20 mouse cellular contexts compared by ENCODE assay signal in genomic region chr15:80975666-80976065, GRCm38 (mm10). TPM values are rescaled to one million over a fixed set of nuclear protein-coding genes. Genes with fewer than 3 reads are reported as not detected.
DNase-seq lines count a peak whose midpoint lies in the region; ATAC-seq lines count a peak whose summit lies in the region.
"Had no signal": no experiment of that assay in that cellular context is flagged by ENCODE, and none has a peak within 500 bp of the region (broad histone marks: within the 10 kb centered on the region; RNA-seq: fewer than 3 reads in every experiment).

No protein-coding gene starts in this region.

- H3K27ac ChIP-seq in lung, embryonic 16.5 days (ENCODE audit: low read length) = peak overlapping the region; percentile 43; the same call in 1 of the 2 replicates
- peak overlapping the region; percentile 60 for H3K27ac ChIP-seq in stomach, embryonic 16.5 days (ENCODE audit: low read length)
- H3K27ac ChIP-seq: embryonic facial prominence, embryonic 10.5 days; embryonic facial prominence, embryonic 12.5 days; forebrain, embryonic 13.5 days; forebrain, embryonic 15.5 days had no signal

- no peaks in the 10 kb centered on the region; the same call in 1 of the 2 replicates for H3K36me3 ChIP-seq in lung, embryonic 16.5 days (ENCODE audit: control insufficient read depth, insufficient read depth, low read length)
- H3K36me3 ChIP-seq in stomach, embryonic 16.5 days (ENCODE audit: control insufficient read depth, insufficient read depth, low read length) = no peaks in the 10 kb centered on the region
- H3K36me3 ChIP-seq: embryonic facial prominence, embryonic 12.5 days; forebrain, embryonic 15.5 days had no signal

- ATAC-seq in lung, embryonic 16.5 days (ENCODE audit: low read depth) = no peak
- ATAC-seq in stomach, embryonic 16.5 days (ENCODE audit: insufficient read depth, low FRiP score) = no peak
- ATAC-seq in inflammation-experienced regulatory T-cells, adult 6 months = no peak
- ATAC-seq: forebrain, embryonic 13.5 days; forebrain, embryonic 15.5 days had no signal

- H3K4me3 ChIP-seq in lung, embryonic 16.5 days (ENCODE audit: low read length) = no peak overlapping the region
- H3K4me3 ChIP-seq in stomach, embryonic 16.5 days (replicated peaks; ENCODE audit: low read length) = no peak overlapping the region
- H3K4me3 ChIP-seq: embryonic facial prominence, embryonic 10.5 days; embryonic facial prominence, embryonic 12.5 days; forebrain, embryonic 13.5 days; forebrain, embryonic 15.5 days had no signal

- H3K4me2 ChIP-seq in lung, embryonic 16.5 days (ENCODE audit: low read depth, low read length) = no peak overlapping the region
- no peak overlapping the region for H3K4me2 ChIP-seq in stomach, embryonic 16.5 days (ENCODE audit: low read depth, low read length)
- H3K4me2 ChIP-seq: embryonic facial prominence, embryonic 12.5 days; forebrain, embryonic 13.5 days; forebrain, embryonic 15.5 days had no signal

- no peaks in the 10 kb centered on the region for H3K27me3 ChIP-seq in lung, embryonic 16.5 days (ENCODE audit: control insufficient read depth, insufficient read depth, low read depth, low read length)
- no peaks in the 10 kb centered on the region for H3K27me3 ChIP-seq in stomach, embryonic 16.5 days (ENCODE audit: control insufficient read depth, insufficient read depth, low read length)
- H3K27me3 ChIP-seq: embryonic facial prominence, embryonic 12.5 days; forebrain, embryonic 13.5 days; forebrain, embryonic 15.5 days had no signal

- H3K4me1 ChIP-seq in lung, embryonic 16.5 days (replicated peaks; ENCODE audit: control insufficient read depth, insufficient read depth, low read length) = peaks cover 20% of the 10 kb centered on the region
- H3K4me1 ChIP-seq in stomach, embryonic 16.5 days (ENCODE audit: control insufficient read depth, insufficient read depth, low read length) = peaks cover 15% of the 10 kb centered on the region; the same call in 1 of the 2 replicates
- H3K4me1 ChIP-seq: embryonic facial prominence, embryonic 12.5 days had no signal

- DNase-seq in lung, postnatal 14 days = no peak
- DNase-seq in lung, postnatal 25 days (ENCODE audit: low spot score) = peak; percentile 45
- no peak for DNase-seq in lung, postnatal 10 days
- peak; percentile 50 for DNase-seq in lung, postnatal 36 days
- DNase-seq in adrenal gland, postnatal 36 days = no peak
- DNase-seq: adrenal gland, adult 2 months; adrenal gland, postnatal 10 days; adrenal gland, postnatal 25 days; cerebellum, adult 11-12 months; cerebellum, adult 2 months; cerebellum, adult 9-10 months; cerebellum, postnatal 10 days; cerebellum, postnatal 25 days had no signal

- WGBS in lung, embryonic 16.5 days = 64% methylated on average over 3 of the region's 3 CpGs
- 60% methylated on average over 3 of the region's 3 CpGs for WGBS in stomach, embryonic 16.5 days

- H3K9me3 ChIP-seq in lung, embryonic 16.5 days (ENCODE audit: control insufficient read depth, low read length) = no peaks in the 10 kb centered on the region
- H3K9me3 ChIP-seq in stomach, embryonic 16.5 days (replicated peaks; ENCODE audit: control insufficient read depth, low read length) = no peaks in the 10 kb centered on the region
- H3K9me3 ChIP-seq: embryonic facial prominence, embryonic 10.5 days; embryonic facial prominence, embryonic 12.5 days; forebrain, embryonic 13.5 days; forebrain, embryonic 15.5 days had no signal

- no peak overlapping the region for H3K9ac ChIP-seq in lung, embryonic 16.5 days (ENCODE audit: low read length)
- H3K9ac ChIP-seq in stomach, embryonic 16.5 days (ENCODE audit: low read length) = no peak overlapping the region
- H3K9ac ChIP-seq: embryonic facial prominence, embryonic 12.5 days; forebrain, embryonic 13.5 days; forebrain, embryonic 15.5 days had no signal

RNA-seq across cellular contexts. Expression of gene Sgsm3, which starts 1.9 kb away (rescaled TPM):
- polyA plus RNA-seq in lung, embryonic 16.5 days (2015; fragmentation: Nextera tagmentation; extraction: Ambion mirVana) = 45.9 and 46.2 TPM in 2 replicates
- polyA plus RNA-seq in stomach, embryonic 16.5 days (2015; fragmentation: Nextera tagmentation; extraction: Ambion mirVana) = 55.9 and 73.5 TPM in 2 replicates
- 10 to 100 TPM; 15.9 to 23.8 TPM for total RNA-seq in adrenal gland, postnatal 36 days (2021)
- 1 to 10 TPM; 3.1 to 4.5 (median 3.5) TPM for polyA plus RNA-seq in inflammation-experienced regulatory T-cells, adult 6 months (2017; shearing (Covaris generic))

RNA-seq across cellular contexts. Expression of gene Adsl, which starts 27.4 kb away (rescaled TPM):
- 133 and 135 TPM in 2 replicates for polyA plus RNA-seq in lung, embryonic 16.5 days (2015; fragmentation: Nextera tagmentation; extraction: Ambion mirVana)
- polyA plus RNA-seq in stomach, embryonic 16.5 days (2015; fragmentation: Nextera tagmentation; extraction: Ambion mirVana) = 164 and 166 TPM in 2 replicates
- 10 to 100 TPM; 39.9 to 42.4 TPM for total RNA-seq in adrenal gland, postnatal 36 days (2021)
- polyA plus RNA-seq in inflammation-experienced regulatory T-cells, adult 6 months (2017; shearing (Covaris generic)) = 100 to 1,000 TPM; 104 to 125 (median 125) TPM

Comparison
In these comparisons a context has a peak if more than half of its experiments do, and no peak if none do; other contexts are left out.
1. DNase-seq: peak in lung, postnatal 25 days (single experiment) and lung, postnatal 36 days (single experiment); none in lung, postnatal 14 days (single experiment), lung, postnatal 10 days (single experiment) and adrenal gland, postnatal 36 days (0 of 2).